14 mouse cellular contexts compared by ENCODE assay signal in genomic region chr17:50388715-50389710, GRCm38 (mm10).
DNase-seq lines count a peak whose midpoint lies in the region; ATAC-seq and TF ChIP-seq lines count a peak whose summit lies in the region.
"Had no signal": no experiment of that assay in that cellular context is flagged by ENCODE, and none has a peak within 500 bp of the region (broad histone marks: within the 10 kb centered on the region; RNA-seq: fewer than 3 reads in every experiment).

No protein-coding gene starts in this region.

- no peak overlapping the region for H3K4me2 ChIP-seq in intestine, embryonic 15.5 days (replicated peaks)
- H3K4me2 ChIP-seq: midbrain, embryonic 15.5 days had no signal

- no peaks in the 10 kb centered on the region for H3K27me3 ChIP-seq in intestine, embryonic 15.5 days (replicated peaks)
- no peaks in the 10 kb centered on the region for H3K27me3 ChIP-seq in small intestine, adult 2 months (ENCODE audit: control insufficient read depth, insufficient read depth, low read length)
- H3K27me3 ChIP-seq: midbrain, embryonic 15.5 days; Patski had no signal

- no peaks in the 10 kb centered on the region for H3K36me3 ChIP-seq in intestine, embryonic 15.5 days
- H3K36me3 ChIP-seq in small intestine, adult 2 months (ENCODE audit: control insufficient read depth, insufficient read depth, low read length), result no peaks in the 10 kb centered on the region
- H3K36me3 ChIP-seq: midbrain, embryonic 15.5 days had no signal

- TF ChIP-seq CTCF in small intestine, adult 2 months (IDR thresholded peaks at IDR 0.05; ENCODE audit: extremely low read depth, insufficient read length, insufficient replicate concordance, low read depth, low read length), result no peak

- no peak for TF ChIP-seq POLR2A in small intestine, adult 2 months (IDR thresholded peaks at IDR 0.05; ENCODE audit: low read depth, low read length)

- no peak overlapping the region for H3K4me3 ChIP-seq in intestine, embryonic 15.5 days (replicated peaks)
- H3K4me3 ChIP-seq in small intestine, adult 2 months (ENCODE audit: low read depth, low read length), result no peak overlapping the region
- H3K4me3 ChIP-seq: midbrain, embryonic 15.5 days had no signal

- H3K4me1 ChIP-seq in intestine, embryonic 15.5 days (replicated peaks), result 0 out of 2 replicates have a peak, but pooled peaks cover 6% of the 10 kb centered on the region
- no peaks in the 10 kb centered on the region; the same call in 1 of the 2 replicates for H3K4me1 ChIP-seq in small intestine, adult 2 months (ENCODE audit: control insufficient read depth, insufficient read depth, insufficient read length, low read length)
- H3K4me1 ChIP-seq: midbrain, embryonic 15.5 days had no signal

- no peak overlapping the region for H3K9ac ChIP-seq in intestine, embryonic 15.5 days
- H3K9ac ChIP-seq: midbrain, embryonic 15.5 days had no signal

- 56% methylated on average over 12 of the region's 12 CpGs for WGBS in intestine, embryonic 15.5 days
- 50% methylated on average over 12 of the region's 12 CpGs for WGBS in small intestine, adult 2 months

- DNase-seq in heart, adult 11 months, result peak; percentile 90
- no peak for DNase-seq in heart, postnatal 14 days
- DNase-seq in embryo, embryonic 10 days (ENCODE audit: low spot score), result no peak
- DNase-seq in left cerebral cortex, postnatal 36 days (ENCODE audit: low spot score in 2 of 2), result no peak
- DNase-seq: adrenal gland, postnatal 10 days; heart, adult 18-20 months; layer of hippocampus, postnatal 36 days; lung, adult 18-20 months had no signal

- ATAC-seq in CD4-positive, CD25-positive, alpha-beta regulatory T cell, adult 4 months, result peak; percentile 85
- peak; percentile 59; the same call in 1 of the 2 replicates for ATAC-seq in intestine, embryonic 15.5 days
- no peak for ATAC-seq in monocyte, adult 5-6 weeks (replicated peaks; ENCODE audit: insufficient number of reproducible peaks, low FRiP score, low TSS enrichment, poor library complexity, severe bottlenecking)
- ATAC-seq: midbrain, embryonic 15.5 days; Patski had no signal

- H3K9me3 ChIP-seq in intestine, embryonic 15.5 days, result no peaks in the 10 kb centered on the region
- H3K9me3 ChIP-seq: midbrain, embryonic 15.5 days had no signal

- peak overlapping the region; percentile 25; the same call in 1 of the 2 replicates for H3K27ac ChIP-seq in intestine, embryonic 15.5 days
- H3K27ac ChIP-seq in small intestine, adult 2 months (ENCODE audit: insufficient read depth, low read depth, low read length), result peak overlapping the region; percentile 17; the same call in 1 of the 2 replicates
- H3K27ac ChIP-seq: midbrain, embryonic 15.5 days had no signal

- intact Hi-C loops in heart, postnatal 14 days (cut with DNase I), result no loop called here
- intact Hi-C loops in left cerebral cortex, postnatal 36 days (cut with DNase I), result no loop called here
